ENCODE assay signal across 16 mouse cellular contexts in the genomic region with DNA sequence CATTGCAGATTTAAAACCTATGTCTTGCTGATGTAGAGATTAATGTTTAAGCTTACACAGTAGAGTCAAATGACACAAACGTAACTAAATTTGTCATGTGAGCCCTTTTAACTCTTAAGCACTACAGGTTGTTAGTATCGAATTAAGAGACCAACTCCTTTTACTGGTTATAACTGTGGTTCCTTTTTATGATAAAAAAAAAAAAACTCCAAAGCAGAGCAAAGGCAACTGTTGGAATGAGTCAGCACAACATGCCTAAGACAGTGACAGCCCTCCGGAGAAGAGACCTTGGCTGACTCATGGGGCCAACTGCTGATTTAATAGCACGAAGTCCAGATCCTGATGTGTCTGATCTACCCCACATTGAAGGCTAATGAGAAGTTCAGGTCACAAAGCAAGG.
A peak's percentile ranks its signal among the peaks of the same experiment; 100 is the strongest.
DNase-seq lines count a peak whose midpoint lies in the region; ATAC-seq and TF ChIP-seq lines count a peak whose summit lies in the region.
"Had no signal": no experiment of that assay in that cellular context is flagged by ENCODE, and none has a peak within 500 bp of the region (broad histone marks: within the 10 kb centered on the region; RNA-seq: fewer than 3 reads in every experiment).

No protein-coding gene starts in this region.

- no peaks in the 10 kb centered on the region for H3K27me3 ChIP-seq in kidney, postnatal 0 days (ENCODE audit: insufficient read depth, low read length)
- H3K27me3 ChIP-seq in liver, adult 2 months (ENCODE audit: control insufficient read depth, insufficient read depth, low read length) = no peaks in the 10 kb centered on the region
- no peaks in the 10 kb centered on the region for H3K27me3 ChIP-seq in midbrain, postnatal 0 days (ENCODE audit: insufficient read depth, low read length)
- H3K27me3 ChIP-seq in hindbrain, embryonic 12.5 days = no peaks in the 10 kb centered on the region
- H3K27me3 ChIP-seq: forebrain, embryonic 12.5 days had no signal

- no peak for TF ChIP-seq POLR2A in liver, adult 2 months (IDR thresholded peaks at IDR 0.05; ENCODE audit: extremely low read depth, insufficient read depth, low read length)

- ATAC-seq in kidney, postnatal 0 days (replicated peaks; ENCODE audit: low FRiP score, low read depth) = no peak
- no peak for ATAC-seq in midbrain, postnatal 0 days (ENCODE audit: low FRiP score)
- ATAC-seq in hindbrain, embryonic 12.5 days (ENCODE audit: low FRiP score) = no peak
- ATAC-seq: activated CD4-positive, CD25-positive, alpha-beta regulatory T cell, adult 4 months had no signal

- WGBS in kidney, postnatal 0 days = 49% methylated on average over 4 of the region's 4 CpGs
- 37% methylated on average over 4 of the region's 4 CpGs for WGBS in liver, adult 2 months
- 84% methylated on average over 4 of the region's 4 CpGs for WGBS in midbrain, postnatal 0 days
- 83% methylated on average over 4 of the region's 4 CpGs for WGBS in hindbrain, embryonic 12.5 days

- no peaks in the 10 kb centered on the region for H3K36me3 ChIP-seq in kidney, postnatal 0 days (ENCODE audit: insufficient read depth, low read length)
- H3K36me3 ChIP-seq in liver, adult 2 months (ENCODE audit: control insufficient read depth, insufficient read depth, low read length) = 0 out of 2 replicates have a peak, but pooled peaks cover 2% of the 10 kb centered on the region
- peaks cover 19% of the 10 kb centered on the region for H3K36me3 ChIP-seq in midbrain, postnatal 0 days (ENCODE audit: insufficient read depth, low read length)
- 0 out of 2 replicates have a peak, but pooled peaks cover 3% of the 10 kb centered on the region for H3K36me3 ChIP-seq in hindbrain, embryonic 12.5 days

- H3K79me2 ChIP-seq in liver, adult 2 months (ENCODE audit: control insufficient read depth, insufficient read depth, low read length) = no peaks in the 10 kb centered on the region

- no peak overlapping the region for H3K4me3 ChIP-seq in kidney, postnatal 0 days (replicated peaks; ENCODE audit: low read depth, low read length)
- H3K4me3 ChIP-seq in liver, adult 2 months (ENCODE audit: insufficient read depth, low read depth, low read length) = no peak overlapping the region
- H3K4me3 ChIP-seq in midbrain, postnatal 0 days (ENCODE audit: low read depth, low read length) = no peak overlapping the region
- H3K4me3 ChIP-seq in hindbrain, embryonic 12.5 days = no peak overlapping the region
- H3K4me3 ChIP-seq: embryonic facial prominence, embryonic 10.5 days; forebrain, embryonic 12.5 days; midbrain, embryonic 10.5 days had no signal

- H3K9ac ChIP-seq in kidney, postnatal 0 days (ENCODE audit: low read depth, low read length) = no peak overlapping the region
- no peak overlapping the region for H3K9ac ChIP-seq in liver, adult 2 months (ENCODE audit: low read depth, low read length)
- no peak overlapping the region for H3K9ac ChIP-seq in midbrain, postnatal 0 days (replicated peaks; ENCODE audit: low read length, poor library complexity, severe bottlenecking)
- H3K9ac ChIP-seq in hindbrain, embryonic 12.5 days = no peak overlapping the region
- H3K9ac ChIP-seq: forebrain, embryonic 12.5 days had no signal

- H3K9me3 ChIP-seq in kidney, postnatal 0 days (replicated peaks; ENCODE audit: low read length) = no peaks in the 10 kb centered on the region
- H3K9me3 ChIP-seq in midbrain, postnatal 0 days (ENCODE audit: low read length) = no peaks in the 10 kb centered on the region
- H3K9me3 ChIP-seq in hindbrain, embryonic 12.5 days (replicated peaks) = no peaks in the 10 kb centered on the region
- H3K9me3 ChIP-seq: embryonic facial prominence, embryonic 10.5 days; forebrain, embryonic 12.5 days; midbrain, embryonic 10.5 days had no signal

- DNase-seq in kidney, postnatal 0 days (ENCODE audit: low spot score) = peak; percentile 42
- DNase-seq in kidney, postnatal 36 days = no peak
- DNase-seq in adrenal gland, postnatal 25 days = peak; percentile 42
- DNase-seq in liver, adult 2 months (ENCODE audit: extremely low read depth, low read depth, low spot score) = peak; percentile 73
- DNase-seq in yolk sac, embryonic 10.5 days (ENCODE audit: low spot score) = peak; percentile 42
- no peak for DNase-seq in midbrain, postnatal 0 days (ENCODE audit: low spot score)
- no peak for DNase-seq in right cerebral cortex, postnatal 25 days
- DNase-seq: cerebellum, adult 18-20 months; gastrocnemius, postnatal 25 days; lung, adult 18-20 months; thymus, adult 2 months had no signal

- peaks cover 25% of the 10 kb centered on the region for H3K4me1 ChIP-seq in kidney, postnatal 0 days (replicated peaks; ENCODE audit: insufficient read depth, low read length)
- H3K4me1 ChIP-seq in liver, adult 2 months (ENCODE audit: control insufficient read depth, insufficient read depth, low read length) = peaks cover 35% of the 10 kb centered on the region
- H3K4me1 ChIP-seq in midbrain, postnatal 0 days (ENCODE audit: insufficient read depth, low read length) = no peaks in the 10 kb centered on the region
- H3K4me1 ChIP-seq in hindbrain, embryonic 12.5 days = peaks cover 7% of the 10 kb centered on the region; the same call in 1 of the 2 replicates

- H3K27ac ChIP-seq in kidney, postnatal 0 days = no peak overlapping the region
- no peak overlapping the region for H3K27ac ChIP-seq in liver, adult 2 months (replicated peaks; ENCODE audit: insufficient read depth, low read depth, low read length)
- H3K27ac ChIP-seq in midbrain, postnatal 0 days (ENCODE audit: low read depth, low read length) = no peak overlapping the region
- no peak overlapping the region for H3K27ac ChIP-seq in hindbrain, embryonic 12.5 days
- H3K27ac ChIP-seq: embryonic facial prominence, embryonic 10.5 days; forebrain, embryonic 12.5 days; midbrain, embryonic 10.5 days had no signal

- no peak for TF ChIP-seq CTCF in kidney, postnatal 0 days (IDR thresholded peaks at IDR 0.05; ENCODE audit: low read depth)
- no peak for TF ChIP-seq CTCF in liver, adult 2 months (IDR thresholded peaks at IDR 0.05; ENCODE audit: low read depth, low read length)
- TF ChIP-seq CTCF in midbrain, postnatal 0 days (IDR thresholded peaks at IDR 0.05) = no peak

- no peak overlapping the region for H3K4me2 ChIP-seq in kidney, postnatal 0 days (ENCODE audit: low read length)
- H3K4me2 ChIP-seq in midbrain, postnatal 0 days (ENCODE audit: low read depth, low read length, poor library complexity, severe bottlenecking) = no peak overlapping the region
- H3K4me2 ChIP-seq in hindbrain, embryonic 12.5 days (replicated peaks) = no peak overlapping the region
- H3K4me2 ChIP-seq: forebrain, embryonic 12.5 days had no signal

Comparison
In these comparisons a context has a peak if more than half of its experiments do, and no peak if none do; other contexts are left out.
1. DNase-seq: peak in kidney, postnatal 0 days (single experiment), adrenal gland, postnatal 25 days (single experiment), liver, adult 2 months (single experiment) and yolk sac, embryonic 10.5 days (single experiment); none in kidney, postnatal 36 days (0 of 2), midbrain, postnatal 0 days (single experiment) and right cerebral cortex, postnatal 25 days (single experiment).